Mouse (Mus musculus) gonadal fat pad, adult 2 months (tissue): ENCODE data around the gene Rims3. TPM values are rescaled to one million over a fixed set of nuclear protein-coding genes. Genes with fewer than 3 reads are reported as not detected.

Experiments used
- DNase-seq: peaks from one replicate; pipeline ENCODE4 v3.0.0-alpha.2; 2012; ENCODE audit warnings: low read depth
- polyA plus RNA-seq: library from polyadenylated mRNA; depleted of rRNA; stranded (reverse); fragments of >200 nt; gene quantifications from 2 replicates; pipeline ENCODE4 v1.2.3, GENCODE M21; 2012; rRNA removed

Rims3 gene
- polyA plus RNA-seq = 0.11 and 0.19 TPM in 2 replicates

DNA sequence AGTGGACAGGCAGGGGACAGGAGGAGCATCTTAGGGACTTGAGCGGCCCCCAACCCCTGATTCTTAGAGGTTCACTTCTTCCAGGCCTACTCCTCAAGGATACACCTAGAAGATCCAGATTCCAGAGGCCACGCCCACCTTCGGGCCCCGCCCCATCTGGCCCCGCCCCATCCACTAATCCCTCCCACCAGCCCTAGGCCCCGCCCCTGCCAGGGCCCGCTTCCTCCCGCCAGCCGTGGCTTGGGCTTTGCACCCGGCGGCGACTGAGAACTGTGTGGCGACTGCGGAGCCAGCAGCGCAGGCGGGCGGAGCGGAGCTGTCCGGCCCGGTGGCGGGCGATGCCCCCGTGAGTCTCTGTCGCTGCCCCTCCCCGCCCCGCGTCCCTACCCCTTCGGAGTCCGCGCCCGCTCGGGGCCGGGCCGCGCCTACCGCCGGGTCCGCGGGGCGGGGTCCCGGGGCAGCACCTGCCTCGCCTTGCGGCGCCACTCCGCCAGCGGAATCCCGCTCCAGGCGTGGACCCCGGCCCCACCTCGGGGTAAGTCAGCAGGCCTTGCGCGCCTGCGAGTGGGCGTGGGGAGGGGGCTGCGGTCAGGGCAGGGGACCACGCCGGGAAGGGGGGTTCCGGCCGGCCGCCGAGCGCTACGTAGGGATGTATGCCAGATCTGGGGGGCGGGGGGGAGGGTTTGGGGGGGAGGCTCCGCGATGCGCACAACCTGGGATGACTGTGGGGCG is at the start of gene Rims3:
Gene Rims3 (plus strand): TSS at position 229 of the 732 bp plus-strand sequence.
- no peak for DNase-seq

GRCm38 (mm10) chr4:120805816-120806215 is 48.8 kb upstream of the Rims3 start:
- no peak for DNase-seq

DNA sequence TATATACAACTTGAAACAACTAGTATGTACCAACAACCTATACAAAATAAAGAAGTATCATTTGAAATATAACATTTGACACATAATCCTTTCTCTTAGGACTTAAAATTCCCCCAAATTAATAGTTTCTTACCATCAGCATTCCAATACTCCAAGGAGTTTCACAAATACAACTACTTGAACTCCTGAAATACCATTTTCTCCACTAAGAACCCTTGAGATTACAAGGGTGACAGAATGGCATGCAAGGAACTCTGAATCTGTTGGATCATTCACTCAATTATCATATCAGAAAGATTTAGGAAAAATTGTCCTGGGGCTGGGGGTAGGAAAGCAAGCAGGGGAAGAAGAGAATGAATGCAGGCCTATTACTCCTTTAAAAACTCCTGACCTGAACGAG is 40.9 kb upstream of the Rims3 start:
- no peak for DNase-seq

DNA sequence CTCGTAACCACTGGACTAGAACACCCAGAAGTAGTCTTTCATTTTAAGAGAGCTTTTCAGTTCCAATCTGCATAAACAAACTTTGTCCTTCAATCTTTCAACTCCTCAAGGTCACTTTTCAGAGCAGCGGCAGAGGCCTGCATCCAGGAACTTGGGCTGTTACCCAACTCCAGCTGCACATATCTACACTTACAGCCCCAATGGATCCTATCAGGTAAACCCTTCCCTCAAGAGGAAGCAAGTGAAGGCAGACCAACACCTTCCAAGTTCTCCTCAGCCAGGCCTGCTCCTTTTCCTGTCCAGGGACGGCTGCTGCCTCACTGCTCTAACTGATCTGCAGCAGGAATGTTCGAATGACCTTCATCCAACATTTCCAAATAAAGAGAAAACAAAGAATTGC is 40.4 kb upstream of the Rims3 start:
- DNase-seq = no peak

GRCm38 (mm10) chr4:120815163-120815562 is 39.5 kb upstream of the Rims3 start:
- no peak for DNase-seq

- DNase-seq = peak; percentile 92
Measured at GRCm38 (mm10) chr4:120815622-120816334, 38.8 kb upstream of the Rims3 start.

DNA sequence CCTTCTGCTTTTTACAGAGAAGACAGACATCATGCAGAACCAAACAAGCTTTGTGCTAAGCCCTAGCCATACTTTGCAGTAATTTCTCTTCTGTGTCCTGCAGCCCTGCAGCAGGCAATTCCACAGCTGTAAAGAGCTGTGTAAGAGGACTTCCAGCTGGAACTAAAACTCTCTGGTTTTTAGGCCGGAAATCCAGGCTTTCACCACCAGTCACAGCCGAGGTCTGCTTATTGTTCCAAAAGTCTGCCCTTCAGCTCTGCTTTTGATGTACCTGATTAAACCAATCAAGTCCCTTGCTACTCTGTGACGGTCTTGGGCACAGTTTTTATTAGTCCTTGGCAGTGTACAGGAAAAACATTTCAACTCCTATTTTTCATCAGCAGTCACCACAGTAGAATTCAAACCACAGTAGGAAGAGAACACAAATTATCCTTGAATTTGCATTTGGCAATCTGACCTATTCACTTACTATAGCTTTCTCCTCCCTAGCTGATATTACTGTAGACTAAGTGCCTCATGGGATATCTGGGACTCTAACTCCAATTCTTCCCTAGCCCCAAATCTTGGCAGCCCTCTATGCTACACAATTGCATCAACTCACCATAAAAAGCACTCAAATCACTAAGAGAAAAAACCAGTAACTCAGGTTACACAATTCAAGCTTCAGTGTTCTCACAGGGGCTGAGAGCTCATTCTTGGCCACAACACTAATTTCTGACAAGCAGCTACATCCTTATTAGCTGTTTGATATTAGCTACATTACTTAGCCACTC is 37.4 kb upstream of the Rims3 start:
- no peak for DNase-seq

GRCm38 (mm10) chr4:120817951-120818350 is 36.7 kb upstream of the Rims3 start:
- no peak for DNase-seq

GRCm38 (mm10) chr4:120819296-120819695 is 35.3 kb upstream of the Rims3 start:
- DNase-seq = no peak

- no peak for DNase-seq
Measured at GRCm38 (mm10) chr4:120819871-120820270, 34.7 kb upstream of the Rims3 start.

DNA sequence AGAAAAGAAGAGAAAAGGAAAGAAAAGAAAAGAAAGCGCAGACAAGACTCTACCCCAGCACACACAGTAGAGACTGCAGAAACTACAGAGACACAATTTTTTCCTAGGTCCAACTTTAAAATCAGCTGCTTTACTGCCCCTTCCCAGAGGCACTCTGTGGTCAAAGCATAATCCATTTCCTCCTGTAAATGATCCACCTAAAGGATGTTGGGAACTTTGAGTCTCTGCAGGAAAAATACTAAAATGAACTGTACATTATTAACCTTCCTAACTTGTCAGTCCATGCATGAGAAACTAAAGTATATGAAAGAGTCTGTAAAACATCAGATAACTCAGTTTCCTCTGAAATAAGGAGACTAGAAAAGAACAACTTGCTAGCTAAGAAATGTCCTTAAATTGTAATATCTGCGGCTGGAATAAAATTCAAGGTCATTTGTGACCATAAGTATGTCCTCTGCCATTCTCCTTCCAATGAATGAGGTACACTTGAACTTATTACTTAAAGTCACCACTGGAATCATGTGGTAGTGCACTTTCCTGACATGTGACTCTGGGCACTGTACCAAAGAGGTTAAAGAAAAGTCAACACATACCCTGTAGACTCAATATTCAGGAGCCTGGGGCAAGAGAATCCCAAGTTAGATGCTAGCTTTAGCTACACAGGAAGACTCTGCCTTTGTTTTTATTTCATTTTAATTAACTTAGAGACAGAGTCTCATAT is 32.3 kb upstream of the Rims3 start:
- no peak for DNase-seq

DNA sequence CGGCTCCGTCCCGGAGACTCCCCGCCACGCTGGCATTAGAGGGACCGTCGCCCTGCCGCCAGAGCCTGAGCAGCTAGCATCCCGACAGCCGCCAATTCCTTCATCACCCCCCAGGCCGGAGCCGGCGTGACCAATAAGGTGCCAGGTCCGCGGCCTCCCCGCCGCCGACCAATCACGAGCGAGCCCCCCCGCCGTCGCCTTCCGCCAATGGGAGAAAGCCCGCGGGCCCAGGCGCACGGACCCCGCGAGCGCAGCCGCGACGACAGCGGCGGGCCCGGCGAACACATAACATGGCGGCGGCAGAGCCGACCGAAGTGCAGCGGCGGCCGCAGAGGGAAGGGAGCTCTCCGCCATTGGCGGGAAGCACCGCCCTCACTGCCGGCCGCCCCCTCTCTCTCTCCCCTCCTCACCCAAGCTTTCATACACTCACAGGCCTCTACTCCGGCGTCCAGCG is 29.5 kb upstream of the Rims3 start:
- no peak for DNase-seq

DNA sequence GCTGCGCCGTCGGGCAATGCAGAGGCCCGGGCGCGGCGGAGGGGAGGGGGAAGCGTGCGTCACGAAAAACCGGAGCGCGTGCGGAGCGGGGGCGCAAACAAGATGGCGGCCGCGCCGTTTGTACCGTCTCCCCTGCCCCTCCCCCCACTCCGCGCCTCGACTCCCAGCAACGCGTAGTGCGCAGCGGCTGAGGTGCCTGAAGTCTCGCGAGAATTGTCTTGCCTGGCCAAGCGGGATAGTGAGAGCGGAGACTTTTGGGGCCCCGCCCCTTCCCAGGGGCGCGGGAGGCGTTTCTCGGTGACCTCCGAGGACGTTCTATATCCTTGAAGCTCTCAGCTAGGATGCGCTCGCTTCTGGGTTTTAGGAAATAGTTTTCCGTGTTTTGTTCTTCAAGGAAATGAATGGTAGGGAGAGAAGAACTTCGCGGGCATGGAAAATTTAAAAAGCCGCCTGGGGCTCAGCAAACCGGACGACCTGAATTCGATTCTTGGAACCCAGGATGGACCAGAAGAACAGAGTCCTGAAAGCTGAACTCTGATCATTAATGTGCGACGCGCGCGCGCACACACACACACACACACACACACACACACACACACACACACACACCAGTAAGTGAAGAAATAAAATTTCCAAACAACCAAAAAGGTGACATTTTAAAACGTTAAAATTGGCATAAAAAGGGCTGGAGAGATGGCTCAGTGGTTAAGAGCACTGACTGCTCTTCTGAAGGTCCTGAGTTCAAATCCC is 28.9 kb upstream of the Rims3 start:
- DNase-seq = peak; percentile 85

DNA sequence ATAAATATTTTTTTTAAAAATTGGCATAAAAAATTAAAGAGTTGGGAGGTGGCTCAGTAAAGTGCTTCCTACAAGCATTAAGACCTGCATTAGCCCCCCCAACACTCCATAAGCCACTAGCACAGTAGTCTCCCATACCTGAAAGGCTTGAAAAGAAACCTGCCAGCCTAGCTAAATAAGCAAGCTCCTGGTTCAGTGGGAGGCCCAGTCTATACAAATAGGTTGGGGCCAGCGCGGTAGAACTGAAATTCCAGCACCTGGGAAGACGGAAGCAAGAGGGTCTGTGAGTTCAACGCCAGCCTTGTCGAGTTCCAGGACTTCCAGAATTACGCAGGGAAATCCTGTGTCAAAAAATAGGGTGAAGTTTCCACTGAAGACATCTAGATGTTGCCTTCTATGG is 28.2 kb upstream of the Rims3 start:
- no peak for DNase-seq

GRCm38 (mm10) chr4:120830767-120831166 is 23.8 kb upstream of the Rims3 start:
- no peak for DNase-seq

DNA sequence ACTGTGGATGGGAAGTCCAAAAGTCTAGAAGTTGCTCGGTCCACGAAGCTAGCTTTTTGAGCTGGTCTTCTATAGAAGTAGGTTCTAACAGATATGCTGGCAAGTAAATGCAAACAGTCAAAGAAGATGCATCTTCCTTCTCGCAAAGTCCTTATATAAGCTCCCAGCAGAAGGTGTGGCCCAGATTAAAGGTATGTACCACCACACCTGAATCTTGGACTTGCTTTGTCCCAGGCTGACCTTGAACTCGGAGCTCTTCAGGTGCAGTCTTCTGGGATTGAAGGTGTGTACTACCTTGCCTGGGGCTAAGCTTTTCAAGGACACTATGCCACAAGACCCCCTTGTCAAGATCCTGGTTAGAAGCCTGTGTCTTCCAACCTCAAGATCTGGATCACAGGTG is 23.1 kb upstream of the Rims3 start, which contains the start of gene Nfyc:
Gene Nfyc (minus strand): TSS at position 101 of the 400 bp plus-strand sequence.
- DNase-seq = no peak

DNA sequence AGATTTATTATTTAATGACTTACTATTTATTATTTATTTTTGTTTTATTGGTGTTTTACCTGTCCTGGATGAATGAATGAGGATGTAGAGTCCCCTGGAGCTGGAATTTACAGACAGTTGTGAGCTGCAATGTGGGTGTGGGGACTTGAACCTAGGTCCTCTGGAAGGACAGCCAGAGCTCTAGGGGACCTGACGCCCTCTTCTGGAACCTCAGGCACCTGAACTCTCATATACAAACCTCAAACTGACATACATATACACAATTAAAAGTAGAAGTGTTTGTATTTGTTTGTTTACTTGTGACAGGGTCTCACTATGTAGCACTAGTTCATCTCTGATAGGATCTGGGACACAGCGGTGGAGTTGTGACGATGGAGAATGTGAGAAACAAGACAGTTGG is 13.3 kb upstream of the Rims3 start:
- DNase-seq = no peak

GRCm38 (mm10) chr4:120844423-120845082 is 10.1 kb upstream of the Rims3 start:
- no peak for DNase-seq

- DNase-seq = no peak
Measured at GRCm38 (mm10) chr4:120845098-120845497, 9.5 kb upstream of the Rims3 start.

DNA sequence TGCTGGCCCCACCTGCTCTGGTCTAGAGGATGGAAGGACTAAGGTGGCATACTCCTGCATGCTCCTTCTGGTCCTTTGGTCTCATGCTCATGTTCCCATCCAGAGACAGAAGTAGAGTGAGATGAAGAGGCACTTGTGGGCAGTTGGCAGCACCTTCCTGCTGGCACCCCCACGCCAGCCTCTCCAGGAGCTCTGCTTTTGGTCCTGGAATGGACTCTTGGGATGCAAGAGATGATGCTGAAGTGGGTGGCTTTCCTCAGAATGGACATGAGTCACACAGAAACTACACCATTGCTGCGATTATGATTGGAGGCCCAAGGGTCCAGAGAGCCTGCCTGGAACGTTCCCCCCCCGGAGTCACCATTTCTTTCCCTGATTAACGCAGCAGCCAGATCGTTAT is 5.7 kb upstream of the Rims3 start:
- DNase-seq = no peak
